Mouse (Mus musculus): ENCODE results near the gene Nkg7.
"Not testable (repeated sequence)": the region's sequence is repeated elsewhere in the genome, so short reads cannot be mapped to it uniquely, and the experiment has no call there.

The Nkg7 gene

GRCm38 (mm10) chr7:43436341-43437255, at the start of gene Nkg7:
Nkg7 (plus strand) TSS chr7:43437073.
- DNase-seq = no peak

- DNase-seq = no peak
These were observed 44.3 kb upstream of the Nkg7 start for GRCm38 (mm10) chr7:43392349-43393121.

GRCm38 (mm10) chr7:43399501-43399900, 37.4 kb upstream of the Nkg7 start:
- no peak for DNase-seq

DNA sequence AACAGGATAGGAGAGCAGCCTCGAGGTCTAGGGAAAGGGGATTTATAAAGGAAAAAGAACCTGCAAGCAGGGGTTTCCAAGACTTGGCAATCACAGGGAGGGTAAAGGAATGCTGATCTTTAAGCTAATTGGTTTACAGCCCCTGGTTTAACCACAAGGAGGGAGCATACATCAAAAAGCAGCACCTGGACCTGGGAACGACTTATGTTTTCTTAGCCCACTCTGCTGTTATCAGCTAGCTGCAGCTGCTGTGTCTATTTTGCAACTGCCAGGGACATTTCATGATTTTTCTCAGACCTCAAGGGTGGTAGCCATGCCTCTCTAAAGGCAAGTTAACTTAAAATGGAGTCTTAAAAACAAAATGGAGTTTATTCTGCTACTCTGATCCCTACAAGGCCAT, 34.2 kb upstream of the Nkg7 start:
- DNase-seq = no peak

- DNase-seq = no peak
These were observed 29.3 kb upstream of the Nkg7 start for GRCm38 (mm10) chr7:43407573-43407972.

GRCm38 (mm10) chr7:43408131-43408553, 28.7 kb upstream of the Nkg7 start, which contains the start of gene Siglecg:
Siglecg (plus strand) TSS chr7:43408204.
- no peak for DNase-seq

GRCm38 (mm10) chr7:43409084-43409483, 27.8 kb upstream of the Nkg7 start:
- no peak for DNase-seq

- DNase-seq = not testable (repeated sequence)
These were observed 25.1 kb upstream of the Nkg7 start for GRCm38 (mm10) chr7:43411724-43412123.

DNA sequence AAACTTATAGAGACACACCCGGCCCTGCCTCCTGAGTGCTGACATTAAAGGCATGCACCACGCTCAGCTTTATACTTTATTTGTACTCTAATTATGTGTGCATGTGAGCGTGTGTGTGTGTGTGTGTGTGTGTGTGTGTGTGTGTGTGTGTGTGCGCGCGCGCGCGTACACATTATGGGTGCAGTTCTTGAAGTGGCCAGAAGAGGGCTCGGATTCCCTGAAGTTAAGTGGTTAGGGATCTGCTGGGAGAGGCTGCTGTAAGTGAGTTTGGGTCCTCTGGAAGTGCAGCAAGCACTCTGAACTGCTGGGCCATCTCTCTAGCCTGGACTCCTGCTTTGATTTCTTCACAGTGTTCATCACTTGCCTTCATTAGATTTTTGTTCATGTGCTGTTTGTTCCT, 19.6 kb upstream of the Nkg7 start:
- no peak for DNase-seq

- DNase-seq = peak; percentile 72
These were observed 13.8 kb upstream of the Nkg7 start for GRCm38 (mm10) chr7:43422995-43423617.

DNA sequence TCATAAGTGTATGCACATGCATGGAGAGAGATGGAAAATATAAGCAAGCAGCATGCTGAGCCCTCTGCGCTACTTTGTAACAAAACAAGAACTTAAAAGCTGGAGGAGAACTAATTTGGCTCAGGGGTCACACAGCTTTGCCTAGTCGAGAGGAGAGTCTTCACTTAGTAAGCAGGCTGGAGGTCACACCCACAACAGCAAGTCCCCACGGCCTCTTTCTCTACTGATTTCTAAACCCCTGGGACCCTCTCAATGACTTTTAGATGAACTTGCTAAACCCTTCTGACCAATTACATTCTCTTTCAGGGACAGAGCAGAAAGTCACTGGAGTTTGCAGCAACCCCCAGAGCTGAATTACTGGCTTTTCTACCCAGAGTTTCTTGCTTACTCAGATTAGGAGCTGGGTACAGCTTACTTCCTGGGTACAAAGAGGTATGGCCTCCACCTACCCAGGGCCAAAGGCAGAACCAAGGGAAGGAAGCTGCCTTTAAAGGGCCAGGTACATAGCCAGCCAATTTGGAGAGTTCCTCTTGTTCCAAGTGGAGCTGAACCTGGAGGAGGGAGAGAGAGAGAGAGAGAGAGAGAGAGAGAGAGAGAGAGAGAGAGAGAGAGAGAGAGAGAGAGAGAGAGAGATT, 12.8 kb upstream of the Nkg7 start:
- DNase-seq = no peak

- DNase-seq = no peak
These were observed 9.5 kb upstream of the Nkg7 start, which contains the start of gene Lim2 for GRCm38 (mm10) chr7:43427406-43427805. Lim2 (plus strand) TSS chr7:43427670.

DNA sequence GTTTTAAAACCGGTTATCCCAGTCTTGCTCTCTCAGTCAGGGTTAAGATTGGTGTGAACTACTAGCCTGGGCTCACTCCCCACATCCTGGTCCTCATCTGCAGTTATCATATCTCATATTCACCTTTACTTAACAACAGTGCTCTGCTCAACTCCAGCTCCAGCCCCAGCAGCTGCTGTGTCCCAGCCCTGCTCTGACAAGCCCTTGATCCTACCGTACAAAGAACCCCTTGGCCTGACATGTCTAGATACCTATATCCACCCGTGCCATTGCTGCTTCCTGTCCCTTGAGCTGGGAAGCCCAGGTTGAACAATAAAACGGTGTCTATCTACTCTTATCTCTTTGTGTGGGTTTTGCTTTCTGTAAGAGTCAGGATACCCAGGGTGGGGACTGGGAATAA, 7.4 kb upstream of the Nkg7 start:
- DNase-seq = no peak

DNA sequence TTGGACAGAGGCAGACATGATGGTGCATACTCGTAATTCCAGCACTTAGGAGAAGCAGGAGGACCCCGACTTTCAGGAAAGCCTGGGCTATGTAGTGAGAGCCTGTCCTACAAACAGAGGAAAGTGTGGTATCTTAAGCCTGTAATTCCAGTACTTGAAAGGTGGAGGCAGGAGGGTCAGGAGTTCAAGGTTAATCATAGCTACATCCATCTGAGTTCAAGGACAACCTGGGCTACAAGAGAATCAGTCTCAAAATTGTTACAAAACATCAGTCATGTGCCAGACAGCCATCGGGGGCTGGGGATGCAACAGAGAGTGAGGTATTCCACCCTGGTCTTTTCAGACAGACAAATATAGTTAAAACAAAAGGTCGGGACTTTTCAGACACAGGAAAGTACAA, 4.0 kb upstream of the Nkg7 start:
- no peak for DNase-seq

GRCm38 (mm10) chr7:43434676-43435075, 2.2 kb upstream of the Nkg7 start:
- DNase-seq = no peak

DNA sequence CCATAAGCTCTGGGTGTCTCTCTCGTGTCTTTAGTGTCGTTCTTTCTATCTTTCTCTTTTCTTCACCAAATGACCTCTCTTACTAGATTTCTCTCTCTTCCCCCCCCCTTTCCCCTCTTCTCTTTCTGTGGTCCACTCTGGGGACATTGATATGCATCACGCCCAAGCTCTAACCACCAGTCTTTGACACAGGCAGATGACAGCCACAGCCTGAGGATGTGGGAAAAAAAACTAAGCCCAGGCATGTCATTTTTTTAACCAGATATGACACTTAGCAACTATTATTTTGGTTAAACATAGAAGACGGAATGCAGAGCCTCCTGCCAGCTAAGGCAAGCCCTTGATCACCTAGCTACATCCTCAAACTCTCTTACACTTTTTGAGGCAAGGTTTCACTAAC, 1.7 kb downstream of the Nkg7 start:
- no peak for DNase-seq

GRCm38 (mm10) chr7:43440482-43440881, 3.6 kb downstream of the Nkg7 start, which contains the start of gene Cldnd2:
Cldnd2 (plus strand) TSS chr7:43440782.
- no peak for DNase-seq

GRCm38 (mm10) chr7:43441071-43441470, 4.2 kb downstream of the Nkg7 start:
- no peak for DNase-seq

DNA sequence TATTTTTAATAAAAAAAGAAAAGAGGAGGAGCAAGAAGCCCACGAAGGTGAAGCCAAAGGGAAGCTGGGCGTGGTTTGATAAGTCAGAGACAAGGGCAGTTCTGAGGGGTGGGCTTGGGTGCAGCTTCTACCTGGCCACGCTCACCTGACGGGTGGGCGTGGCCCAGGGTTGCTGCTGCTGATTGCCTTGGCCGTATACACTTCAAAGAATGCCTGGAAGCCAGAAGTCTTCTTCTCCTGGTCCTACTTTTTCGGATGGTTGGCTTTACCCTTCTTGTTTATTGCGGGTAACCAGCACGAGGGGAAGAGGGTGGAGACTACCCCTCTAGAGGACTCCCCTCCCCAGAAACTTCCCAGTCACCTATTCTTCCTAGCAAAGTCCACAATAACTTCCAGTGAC, 5.8 kb downstream of the Nkg7 start:
- DNase-seq = peak; percentile 46

- DNase-seq = peak; percentile 75
These were observed 6.4 kb downstream of the Nkg7 start for GRCm38 (mm10) chr7:43443126-43443916.

- peak; percentile 97 for DNase-seq
These were observed 7.0 kb downstream of the Nkg7 start, which contains the start of the genes Etfb and Gm45233 for GRCm38 (mm10) chr7:43443917-43444293. Etfb (plus strand) TSS chr7:43444083. Gm45233 (plus strand) TSS chr7:43444128.

DNA sequence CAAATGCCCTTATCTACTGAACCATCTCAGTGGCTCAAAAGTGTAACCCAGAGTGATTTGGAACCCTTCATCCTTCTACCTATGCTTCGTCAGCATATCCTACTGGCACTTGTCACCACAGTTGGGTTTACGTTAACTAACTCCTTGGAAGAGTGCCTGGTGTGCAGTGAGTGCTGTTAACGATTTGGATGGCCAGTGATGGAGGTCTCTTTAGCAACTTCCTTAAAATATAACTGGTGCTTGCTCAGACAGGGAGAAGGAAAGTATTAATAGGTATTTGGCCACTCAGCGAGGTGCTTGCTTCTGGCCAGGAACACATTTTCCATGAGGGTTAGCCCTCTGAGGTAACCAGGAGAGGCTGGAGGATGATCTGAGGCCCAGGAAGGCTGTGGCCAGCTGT, 10.9 kb downstream of the Nkg7 start:
- no peak for DNase-seq

Data from cerebellum, adult 9-11 months (tissue).